Mouse (Mus musculus): ENCODE data around the gene Gzmm. TPM values are rescaled to one million over a fixed set of nuclear protein-coding genes. Genes with fewer than 3 reads are reported as not detected.
"Not testable (repeated sequence)": the region's sequence is repeated elsewhere in the genome, so short reads cannot be mapped to it uniquely, and the experiment has no call there.

The Gzmm gene
- polyA plus RNA-seq, 1 experiment from 2014 or later = 0.73 TPM

- 65% methylated on average over 13 of the region's 13 CpGs for WGBS
- H3K27ac ChIP-seq (ENCODE audit: low read depth, low read length) = no peak overlapping the region
- DNase-seq (ENCODE audit: low spot score) (peak; percentile 76), ATAC-seq (ENCODE audit: low FRiP score) (peak; percentile 36)
- no peak overlapping the region for H3K9ac ChIP-seq (ENCODE audit: low read depth, low read length)
- no peaks in the 10 kb centered on the region for H3K27me3 ChIP-seq (ENCODE audit: control insufficient read depth, insufficient read depth, low read length)
- no peaks in the 10 kb centered on the region for H3K9me3 ChIP-seq (ENCODE audit: control insufficient read depth, low read length)
- no peaks in the 10 kb centered on the region for H3K4me1 ChIP-seq (replicated peaks; ENCODE audit: control insufficient read depth, insufficient read depth, low read length)
- H3K36me3 ChIP-seq (ENCODE audit: control insufficient read depth, insufficient read depth, low read length) = no peaks in the 10 kb centered on the region
- H3K4me2 ChIP-seq (replicated peaks; ENCODE audit: low read depth, low read length) = no peak overlapping the region
- H3K4me3 ChIP-seq (ENCODE audit: low read depth, low read length) = no peak overlapping the region
Measured at GRCm38 (mm10) chr10:79695231-79696128, 6.7 kb downstream of the Gzmm start.

- H3K27ac ChIP-seq (ENCODE audit: low read depth, low read length) = no peak overlapping the region
- no peak for ATAC-seq (ENCODE audit: low FRiP score)
Measured at GRCm38 (mm10) chr10:79696129-79696651, 7.4 kb downstream of the Gzmm start.

GRCm38 (mm10) chr10:79697916-79698315 is 9.1 kb downstream of the Gzmm start:
- Histone ChIP-seq H3K36me3 (ENCODE audit: control insufficient read depth, insufficient read depth, low read length) (no peaks in the 10 kb centered on the region), H3K27ac (ENCODE audit: low read depth, low read length) (no peak overlapping the region), H3K9me3 (ENCODE audit: control insufficient read depth, low read length) (no peaks in the 10 kb centered on the region), H3K9ac (ENCODE audit: low read depth, low read length) (no peak overlapping the region), H3K4me2 (replicated peaks; ENCODE audit: low read depth, low read length) (no peak overlapping the region), H3K4me3 (ENCODE audit: low read depth, low read length) (no peak overlapping the region), H3K27me3 (ENCODE audit: control insufficient read depth, insufficient read depth, low read length) (no peaks in the 10 kb centered on the region), H3K4me1 (replicated peaks; ENCODE audit: control insufficient read depth, insufficient read depth, low read length) (no peaks in the 10 kb centered on the region)
- WGBS = 81% methylated on average over 6 of the region's 6 CpGs
- ATAC-seq (ENCODE audit: low FRiP score) = no peak
- DNase-seq (ENCODE audit: low spot score) = no peak

More at GRCm38 (mm10) chr10:79696129-79696651, 7.4 kb downstream of the Gzmm start:
- Histone ChIP-seq H3K4me2 (replicated peaks; ENCODE audit: low read depth, low read length) (no peak overlapping the region), H3K4me3 (ENCODE audit: low read depth, low read length) (no peak overlapping the region), H3K4me1 (replicated peaks; ENCODE audit: control insufficient read depth, insufficient read depth, low read length) (no peaks in the 10 kb centered on the region), H3K27me3 (ENCODE audit: control insufficient read depth, insufficient read depth, low read length) (no peaks in the 10 kb centered on the region), H3K36me3 (ENCODE audit: control insufficient read depth, insufficient read depth, low read length) (no peaks in the 10 kb centered on the region), H3K9ac (ENCODE audit: low read depth, low read length) (no peak overlapping the region), H3K9me3 (ENCODE audit: control insufficient read depth, low read length) (no peaks in the 10 kb centered on the region)
- DNase-seq (ENCODE audit: low spot score) = no peak
- 64% methylated on average over 9 of the region's 9 CpGs for WGBS

GRCm38 (mm10) chr10:79698459-79698858 is 9.6 kb downstream of the Gzmm start:
- no peaks in the 10 kb centered on the region for H3K27me3 ChIP-seq (ENCODE audit: control insufficient read depth, insufficient read depth, low read length)
- DNase-seq (ENCODE audit: low spot score) (no peak), ATAC-seq (ENCODE audit: low FRiP score) (no peak)
- H3K4me2 ChIP-seq (replicated peaks; ENCODE audit: low read depth, low read length) = no peak overlapping the region
- H3K27ac ChIP-seq (ENCODE audit: low read depth, low read length) = no peak overlapping the region
- no peaks in the 10 kb centered on the region for H3K36me3 ChIP-seq (ENCODE audit: control insufficient read depth, insufficient read depth, low read length)
- H3K4me1 ChIP-seq (replicated peaks; ENCODE audit: control insufficient read depth, insufficient read depth, low read length) = no peaks in the 10 kb centered on the region
- no peak overlapping the region for H3K9ac ChIP-seq (ENCODE audit: low read depth, low read length)
- no peaks in the 10 kb centered on the region for H3K9me3 ChIP-seq (ENCODE audit: control insufficient read depth, low read length)
- 96% methylated on average over 6 of the region's 6 CpGs for WGBS
- H3K4me3 ChIP-seq (ENCODE audit: low read depth, low read length) = no peak overlapping the region

GRCm38 (mm10) chr10:79700676-79701075 is 11.9 kb downstream of the Gzmm start:
- no peak overlapping the region for H3K4me3 ChIP-seq (ENCODE audit: low read depth, low read length)
- H3K4me2 ChIP-seq (replicated peaks; ENCODE audit: low read depth, low read length) = no peak overlapping the region
- ATAC-seq (ENCODE audit: low FRiP score) (no peak), DNase-seq (ENCODE audit: low spot score) (no peak)
- peaks cover 5% of the 10 kb centered on the region; the same call in 1 of the 2 replicates for H3K4me1 ChIP-seq (replicated peaks; ENCODE audit: control insufficient read depth, insufficient read depth, low read length)
- H3K27ac ChIP-seq (ENCODE audit: low read depth, low read length) = no peak overlapping the region
- H3K9ac ChIP-seq (ENCODE audit: low read depth, low read length) = no peak overlapping the region
- no peaks in the 10 kb centered on the region for H3K36me3 ChIP-seq (ENCODE audit: control insufficient read depth, insufficient read depth, low read length)
- H3K27me3 ChIP-seq (ENCODE audit: control insufficient read depth, insufficient read depth, low read length) = no peaks in the 10 kb centered on the region
- 47% methylated on average over 7 of the region's 7 CpGs for WGBS
- H3K9me3 ChIP-seq (ENCODE audit: control insufficient read depth, low read length) = no peaks in the 10 kb centered on the region

GRCm38 (mm10) chr10:79701443-79702129 is 12.8 kb downstream of the Gzmm start:
- H3K9me3 ChIP-seq (ENCODE audit: control insufficient read depth, low read length) = no peaks in the 10 kb centered on the region
- WGBS = 59% methylated on average over 10 of the region's 10 CpGs
- no peak overlapping the region for H3K27ac ChIP-seq (ENCODE audit: low read depth, low read length)
- no peaks in the 10 kb centered on the region for H3K36me3 ChIP-seq (ENCODE audit: control insufficient read depth, insufficient read depth, low read length)
- no peak overlapping the region for H3K4me2 ChIP-seq (replicated peaks; ENCODE audit: low read depth, low read length)
- H3K4me3 ChIP-seq (ENCODE audit: low read depth, low read length) = no peak overlapping the region
- no peak for DNase-seq (ENCODE audit: low spot score)
- peaks cover 5% of the 10 kb centered on the region for H3K4me1 ChIP-seq (replicated peaks; ENCODE audit: control insufficient read depth, insufficient read depth, low read length)
- H3K9ac ChIP-seq (ENCODE audit: low read depth, low read length) = no peak overlapping the region
- H3K27me3 ChIP-seq (ENCODE audit: control insufficient read depth, insufficient read depth, low read length) = no peaks in the 10 kb centered on the region
- no peak for ATAC-seq (ENCODE audit: low FRiP score)

- 91% methylated on average over 2 of the region's 4 CpGs for WGBS
Measured at GRCm38 (mm10) chr10:79702970-79703369, 14.2 kb downstream of the Gzmm start.

GRCm38 (mm10) chr10:79703541-79703940 is 14.7 kb downstream of the Gzmm start:
- H3K4me2 ChIP-seq (replicated peaks; ENCODE audit: low read depth, low read length) = peak overlapping the region; percentile 25; the same call in 1 of the 2 replicates
- 0 out of 2 replicates have a peak overlapping the region, but pooled peaks have one; percentile 27 for H3K27ac ChIP-seq (ENCODE audit: low read depth, low read length)
- H3K4me3 ChIP-seq (ENCODE audit: low read depth, low read length) = peak overlapping the region; percentile 67
- H3K9me3 ChIP-seq (ENCODE audit: control insufficient read depth, low read length) = no peaks in the 10 kb centered on the region
- peaks cover 5% of the 10 kb centered on the region for H3K4me1 ChIP-seq (replicated peaks; ENCODE audit: control insufficient read depth, insufficient read depth, low read length)
- H3K9ac ChIP-seq (ENCODE audit: low read depth, low read length) = no peak overlapping the region; the same call in 1 of the 2 replicates
- WGBS = 77% methylated on average over 10 of the region's 10 CpGs
- ATAC-seq (ENCODE audit: low FRiP score) (peak; percentile 15), DNase-seq (ENCODE audit: low spot score) (no peak)
- no peaks in the 10 kb centered on the region for H3K27me3 ChIP-seq (ENCODE audit: control insufficient read depth, insufficient read depth, low read length)
- no peaks in the 10 kb centered on the region for H3K36me3 ChIP-seq (ENCODE audit: control insufficient read depth, insufficient read depth, low read length)

More at GRCm38 (mm10) chr10:79702970-79703369, 14.2 kb downstream of the Gzmm start:
- not testable (repeated sequence) for H3K36me3 ChIP-seq (ENCODE audit: control insufficient read depth, insufficient read depth, low read length); H3K9me3 ChIP-seq (ENCODE audit: control insufficient read depth, low read length); H3K27ac ChIP-seq (ENCODE audit: low read depth, low read length); H3K4me1 ChIP-seq (replicated peaks; ENCODE audit: control insufficient read depth, insufficient read depth, low read length); H3K4me3 ChIP-seq (ENCODE audit: low read depth, low read length); H3K27me3 ChIP-seq (ENCODE audit: control insufficient read depth, insufficient read depth, low read length); DNase-seq (ENCODE audit: low spot score); ATAC-seq (ENCODE audit: low FRiP score); H3K9ac ChIP-seq (ENCODE audit: low read depth, low read length); H3K4me2 ChIP-seq (replicated peaks; ENCODE audit: low read depth, low read length)

Data from hindbrain, embryonic 11.5 days (tissue).